Mouse (Mus musculus): Measurements from ENCODE around the gene Nfrkb.

DNA sequence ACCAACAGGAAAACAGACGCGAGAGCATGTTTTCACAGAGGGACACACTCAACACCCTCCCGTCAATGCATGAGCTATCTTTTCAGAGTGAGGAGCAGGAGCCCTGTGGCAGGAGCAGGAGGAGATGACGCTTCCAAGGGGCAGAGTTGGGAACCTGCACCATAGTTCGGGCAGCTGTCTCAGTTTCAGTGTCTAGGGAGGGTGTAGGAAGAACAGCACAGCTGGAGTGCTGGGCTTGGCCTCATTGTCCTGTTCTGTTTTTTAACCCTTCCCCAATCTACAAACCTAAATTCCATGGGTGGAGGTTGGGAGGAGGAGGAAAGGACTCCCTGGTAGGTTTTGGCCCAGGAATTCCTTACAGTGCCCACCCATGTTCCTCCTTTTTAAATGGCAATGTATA is 52.8 kb downstream of the Nfrkb start:
- TF ChIP-seq CTCF (conservative IDR thresholded peaks at IDR 0.05 in 1 of 2, IDR thresholded peaks at IDR 0.05 in 1 of 2; ENCODE audit: low read depth in 2 of 2, low read length in 2 of 2), result no peak
- TF ChIP-seq ZNF384 (IDR thresholded peaks at IDR 0.05; ENCODE audit: low read depth, low read length), result no peak

All from CH12.LX (cell line).